Mouse (Mus musculus) forebrain, embryonic 16.5 days (tissue): Measurements from ENCODE around the gene Nkx2-3. TPM values are rescaled to one million over a fixed set of nuclear protein-coding genes. Genes with fewer than 3 reads are reported as not detected.

Experiments
- ATAC-seq: fragments of 200-750 bp; cut with Nextera tagmentation; 2 replicates; pipeline ENCODE4 v1.8.0; 2017; ENCODE audit warnings: mild to moderate bottlenecking, moderate library complexity
- H3K27ac ChIP-seq: fragments of 300-500 bp; sonication (generic); 2 replicates; pipeline ENCODE4 v1.5.1; 2014; ENCODE audit warnings: low read length, control low read depth
- H3K27me3 ChIP-seq: fragments of 300-500 bp; sonication (generic); replicated peaks from 2 replicates; pipeline ENCODE4 v1.6.1; 2014; ENCODE audit warnings: low read length; ENCODE audit not compliant: control insufficient read depth, insufficient read depth
- H3K36me3 ChIP-seq: fragments of 300-500 bp; sonication (generic); 2 replicates; pipeline ENCODE4 v1.6.1; 2014; ENCODE audit not compliant: control insufficient read depth, insufficient read depth
- H3K4me1 ChIP-seq: fragments of 300-500 bp; sonication (generic); replicated peaks from 2 replicates; pipeline ENCODE4 v1.6.1; 2014; ENCODE audit warnings: low read length; ENCODE audit not compliant: control insufficient read depth, insufficient read depth
- H3K4me2 ChIP-seq: fragments of 300-500 bp; sonication (generic); 2 replicates; pipeline ENCODE4 v1.6.1; 2014; ENCODE audit warnings: mild to moderate bottlenecking, low read length, control low read depth
- H3K4me3 ChIP-seq: fragments of 300-500 bp; sonication (generic); replicated peaks from 2 replicates; pipeline ENCODE4 v1.5.1; 2014; ENCODE audit warnings: mild to moderate bottlenecking, low read length, control low read depth
- H3K9ac ChIP-seq: fragments of 300-500 bp; sonication (generic); replicated peaks from 2 replicates; pipeline ENCODE4 v1.6.1; 2014; ENCODE audit warnings: low read depth, low read length, control low read depth
- H3K9me3 ChIP-seq: fragments of 300-500 bp; sonication (generic); 2 replicates; pipeline ENCODE4 v1.6.1; 2016; ENCODE audit warnings: low read length; ENCODE audit not compliant: control insufficient read depth
- WGBS: fragments of 180-500 bp; shearing (Covaris S2); extraction: QIAGEN DNeasy Blood & Tissue Kit; methylation state at CpG from one replicate; pipeline ENCODE4 v1.1.7; 2014; 5-methylcytosine and 5-hydroxymethylcytosine counted together
- polyA plus RNA-seq: library from polyadenylated mRNA; unstranded; fragments of >200 nt; fragmentation: Nextera tagmentation; extraction: Ambion mirVana; gene quantifications from 2 replicates; pipeline ENCODE4 v1.2.1, GENCODE M21; 2015

The Nkx2-3 gene
- polyA plus RNA-seq, 1 experiment from 2014 or later: 2.2 TPM

DNA sequence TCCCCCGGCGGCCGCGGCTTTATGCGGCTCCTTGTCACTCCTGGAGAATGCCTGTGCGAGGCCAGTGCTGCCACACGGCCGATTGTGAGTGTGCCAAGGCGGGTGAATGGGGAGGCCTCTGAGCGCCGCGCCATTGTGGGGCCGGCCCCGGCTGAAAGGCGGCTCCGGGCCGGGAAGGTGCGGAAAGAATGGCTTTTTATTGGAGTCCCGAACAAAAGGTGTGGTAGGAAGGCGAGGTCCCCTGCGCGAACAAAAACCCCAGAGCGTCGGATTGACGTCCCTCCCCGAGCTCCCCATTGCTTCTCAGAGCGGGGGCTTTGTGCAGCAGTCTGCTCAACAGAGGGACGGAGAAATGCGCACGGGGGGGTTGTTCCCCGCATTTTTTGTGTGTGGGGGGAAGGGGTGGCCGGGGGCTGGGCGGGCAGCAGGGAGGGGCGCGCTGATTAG is 4.3 kb downstream of the Nkx2-3 start:
- H3K9me3 ChIP-seq: no peaks in the 10 kb centered on the region
- H3K4me2 ChIP-seq: peak overlapping the region; percentile 66
- WGBS: under 1% methylated on average over 35 of the region's 35 CpGs
- ATAC-seq: peak; percentile 80
- H3K27ac ChIP-seq: peak overlapping the region; percentile 71
- H3K27me3 ChIP-seq: peaks cover 46% of the 10 kb centered on the region
- H3K4me1 ChIP-seq: peaks cover 34% of the 10 kb centered on the region
- H3K4me3 ChIP-seq: peak overlapping the region; percentile 47
- peak overlapping the region; percentile 67 for H3K9ac ChIP-seq
- no peaks in the 10 kb centered on the region for H3K36me3 ChIP-seq

DNA sequence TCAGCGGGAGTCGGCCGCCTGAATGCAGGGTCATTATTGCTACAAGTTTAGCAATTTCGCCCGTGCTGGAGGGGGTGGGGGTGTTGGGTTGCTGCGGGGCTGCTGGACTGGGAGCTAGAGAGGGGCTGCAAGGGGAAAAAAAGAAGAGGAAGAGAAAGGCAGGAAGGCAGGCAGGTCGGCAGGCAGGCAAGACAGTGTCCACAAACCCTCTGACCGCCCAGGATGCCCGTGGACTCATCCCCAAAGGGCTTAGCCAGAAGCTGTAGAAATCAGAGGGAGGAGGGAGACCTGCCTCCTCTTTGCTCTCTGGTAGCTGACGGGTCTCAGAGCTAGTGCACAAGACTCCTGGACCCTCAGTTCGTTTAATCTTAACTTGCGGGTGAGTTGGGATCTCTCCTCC is 4.8 kb downstream of the Nkx2-3 start:
- Histone ChIP-seq H3K27me3 (peaks cover 46% of the 10 kb centered on the region), H3K4me3 (peak overlapping the region; percentile 47), H3K4me2 (peak overlapping the region; percentile 66), H3K4me1 (peaks cover 34% of the 10 kb centered on the region), H3K9ac (peak overlapping the region; percentile 67), H3K27ac (peak overlapping the region; percentile 71), H3K9me3 (no peaks in the 10 kb centered on the region), H3K36me3 (no peaks in the 10 kb centered on the region)
- 1% methylated on average over 12 of the region's 12 CpGs for WGBS
- ATAC-seq: peak; percentile 8; the same call in 1 of the 2 replicates

DNA sequence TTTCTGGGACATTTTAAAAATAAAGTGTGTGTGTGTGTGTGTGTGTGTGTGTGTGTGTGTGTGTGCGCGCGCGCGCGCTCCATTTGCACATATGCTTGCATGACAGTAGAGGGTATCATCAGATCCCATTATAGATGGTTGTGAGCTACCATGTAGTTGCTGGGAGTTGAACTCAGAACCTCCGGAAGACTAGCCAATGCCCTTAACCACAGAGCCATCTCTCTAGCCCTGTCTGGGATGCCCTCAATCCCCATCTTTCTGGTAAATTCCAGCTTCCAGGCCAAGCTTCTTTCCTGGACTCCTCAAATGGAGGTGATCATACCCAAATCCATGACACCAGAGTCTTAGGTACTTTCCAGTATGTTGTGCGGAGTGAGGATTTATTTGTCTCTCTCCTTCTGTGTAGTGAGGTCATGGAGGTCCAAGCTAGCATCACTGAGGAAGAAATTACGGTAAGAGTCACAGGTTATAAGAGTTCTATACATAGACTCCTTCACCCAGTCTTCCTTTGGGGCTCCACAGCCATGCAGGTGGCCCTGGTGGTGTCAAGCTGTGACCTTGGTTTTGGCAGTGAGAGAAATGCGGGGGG is 5.7 kb downstream of the Nkx2-3 start:
- no peak for ATAC-seq
- H3K4me3 ChIP-seq: no peak overlapping the region
- 49% methylated on average over 10 of the region's 10 CpGs for WGBS
- H3K27ac ChIP-seq: no peak overlapping the region
- no peak overlapping the region for H3K9ac ChIP-seq
- H3K36me3 ChIP-seq: no peaks in the 10 kb centered on the region
- no peaks in the 10 kb centered on the region for H3K9me3 ChIP-seq
- no peak overlapping the region for H3K4me2 ChIP-seq
- peaks cover 50% of the 10 kb centered on the region for H3K27me3 ChIP-seq
- H3K4me1 ChIP-seq: peaks cover 27% of the 10 kb centered on the region

DNA sequence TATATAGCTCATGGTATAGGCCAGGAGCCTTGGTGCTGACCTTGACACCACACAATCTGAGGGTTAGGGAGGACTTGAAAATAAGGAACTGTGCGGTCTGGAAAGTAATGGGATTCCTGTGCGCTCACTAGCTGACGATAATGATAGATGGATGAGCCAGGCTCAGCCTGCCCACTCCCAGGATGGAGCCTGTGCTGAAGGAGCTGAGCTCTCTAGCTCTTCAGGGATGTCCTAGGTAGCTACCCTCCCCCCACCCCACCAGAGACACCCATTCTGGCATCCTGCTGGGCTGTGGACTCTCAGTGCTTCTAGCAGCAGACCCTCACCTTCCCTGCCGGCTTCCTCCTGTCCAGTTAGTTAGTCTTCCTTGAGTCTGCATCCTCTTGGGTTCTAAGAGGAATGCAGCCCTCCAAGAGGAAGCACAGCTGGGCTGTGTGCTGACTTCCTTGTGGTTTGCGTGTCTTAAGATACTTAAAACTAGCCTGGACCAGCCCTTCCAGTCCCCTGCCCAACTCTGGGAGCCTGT is 6.4 kb downstream of the Nkx2-3 start:
- WGBS: 27% methylated on average over 5 of the region's 5 CpGs

DNA sequence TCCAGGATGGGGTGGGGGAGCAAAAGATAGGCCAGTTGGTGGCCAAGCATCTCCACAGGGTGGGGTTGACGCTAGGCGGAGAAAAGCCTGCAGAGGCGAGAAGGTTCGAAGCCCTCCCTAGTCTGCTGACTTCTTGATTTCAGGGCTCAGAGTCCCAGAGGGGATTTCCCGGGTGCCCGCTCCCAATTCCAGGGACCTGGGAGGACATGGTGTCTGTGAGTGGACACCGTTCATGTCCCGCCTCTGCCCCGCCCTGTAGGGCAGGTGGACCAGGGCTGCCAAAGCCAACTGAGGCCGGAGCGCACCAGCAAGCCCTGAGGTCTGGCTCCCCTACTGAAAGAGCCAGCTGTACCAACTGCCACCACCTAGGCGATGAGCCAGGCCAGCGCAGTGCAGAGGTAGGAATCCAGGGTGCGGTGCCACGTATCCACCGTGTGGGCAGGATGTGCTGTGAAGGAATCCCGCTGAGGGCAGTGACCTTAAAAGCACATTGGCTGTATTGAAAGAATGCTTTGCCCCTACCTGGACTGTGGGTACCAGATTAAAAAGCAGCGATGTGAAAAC is 7.9 kb downstream of the Nkx2-3 start:
- Histone ChIP-seq H3K4me3 (no peak overlapping the region), H3K9me3 (no peaks in the 10 kb centered on the region), H3K36me3 (no peaks in the 10 kb centered on the region), H3K4me2 (no peak overlapping the region), H3K4me1 (peaks cover 17% of the 10 kb centered on the region), H3K9ac (no peak overlapping the region), H3K27me3 (peaks cover 56% of the 10 kb centered on the region), H3K27ac (no peak overlapping the region)
- ATAC-seq: no peak
- WGBS: 18% methylated on average over 18 of the region's 18 CpGs

More for the DNA sequence above, 6.4 kb downstream of the Nkx2-3 start:
- Histone ChIP-seq H3K4me2 (no peak overlapping the region), H3K9ac (no peak overlapping the region), H3K36me3 (no peaks in the 10 kb centered on the region), H3K4me3 (no peak overlapping the region), H3K9me3 (no peaks in the 10 kb centered on the region), H3K27ac (no peak overlapping the region), H3K27me3 (peaks cover 56% of the 10 kb centered on the region), H3K4me1 (peaks cover 27% of the 10 kb centered on the region)
- no peak for ATAC-seq

DNA sequence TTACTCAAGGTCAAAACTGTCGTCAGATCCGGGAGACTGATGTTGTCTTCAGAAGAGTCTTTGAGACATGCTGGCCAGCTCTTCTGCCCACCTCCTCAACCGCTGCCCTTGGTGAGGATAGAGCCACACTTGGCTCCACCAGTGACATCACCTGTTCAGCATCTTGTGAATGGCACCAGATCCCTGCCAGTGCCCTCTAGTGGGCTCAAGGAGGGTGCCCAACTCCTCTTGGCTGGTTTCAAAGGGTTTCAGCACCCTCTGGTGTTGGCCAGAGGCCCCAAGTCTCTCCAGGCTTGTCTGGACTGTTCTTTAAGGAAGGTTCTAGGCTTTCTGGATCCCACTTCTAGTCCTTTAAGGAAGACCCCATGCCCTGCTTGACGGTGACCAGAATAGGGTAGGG is 11.8 kb downstream of the Nkx2-3 start:
- Histone ChIP-seq H3K36me3 (no peaks in the 10 kb centered on the region), H3K27ac (no peak overlapping the region), H3K4me3 (no peak overlapping the region), H3K9ac (no peak overlapping the region), H3K4me1 (peaks cover 3% of the 10 kb centered on the region), H3K9me3 (no peaks in the 10 kb centered on the region), H3K27me3 (peaks cover 40% of the 10 kb centered on the region), H3K4me2 (no peak overlapping the region)
- 0 out of 2 replicates have a peak, but pooled peaks have one; percentile 20 for ATAC-seq
- WGBS: 41% methylated on average over 4 of the region's 4 CpGs

DNA sequence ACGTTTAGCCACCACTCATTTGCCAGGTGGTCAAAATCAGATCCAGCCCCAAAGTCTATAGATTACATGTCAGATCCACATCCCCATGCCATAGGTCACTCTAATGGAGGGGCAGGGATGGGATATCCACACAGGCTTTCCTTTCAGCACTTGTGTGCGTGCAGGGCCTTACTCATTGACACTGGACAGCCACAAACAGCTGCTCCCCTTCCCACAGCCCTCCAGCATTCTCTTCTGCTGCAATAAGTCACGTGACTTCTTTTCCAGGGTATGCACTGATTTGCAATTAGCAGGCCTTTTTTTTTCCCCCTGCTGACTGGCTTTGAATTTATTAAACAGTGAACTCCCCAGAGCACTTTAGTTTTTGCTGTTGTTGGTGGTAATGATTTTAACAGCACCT is 14.0 kb downstream of the Nkx2-3 start:
- 20% methylated on average over 3 of the region's 3 CpGs for WGBS
- H3K27ac ChIP-seq: no peak overlapping the region
- H3K4me2 ChIP-seq: no peak overlapping the region
- H3K36me3 ChIP-seq: no peaks in the 10 kb centered on the region
- H3K9me3 ChIP-seq: no peaks in the 10 kb centered on the region
- H3K4me1 ChIP-seq: peaks cover 3% of the 10 kb centered on the region
- H3K4me3 ChIP-seq: no peak overlapping the region
- peak; percentile 63 for ATAC-seq
- no peak overlapping the region for H3K9ac ChIP-seq
- peaks cover 18% of the 10 kb centered on the region for H3K27me3 ChIP-seq

DNA sequence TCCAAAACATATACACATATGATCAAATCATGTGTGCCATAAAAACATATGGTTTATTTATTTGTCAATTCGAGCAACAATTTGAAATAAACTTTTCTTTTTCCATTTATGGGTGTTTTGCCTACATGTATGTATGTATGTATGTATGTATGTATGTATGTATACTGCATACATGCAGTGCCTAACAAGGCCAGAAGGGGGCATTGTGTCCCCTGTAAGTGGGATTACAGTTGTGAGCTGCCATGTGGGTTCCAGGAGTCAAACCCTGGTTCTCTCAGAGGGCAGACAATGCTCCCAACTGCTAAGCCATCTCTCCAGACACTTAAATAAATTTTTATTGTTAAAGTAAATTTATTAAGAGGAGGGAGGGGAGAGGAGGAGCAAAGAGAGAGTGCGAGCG is 15.2 kb downstream of the Nkx2-3 start:
- Histone ChIP-seq H3K4me1 (peaks cover 3% of the 10 kb centered on the region), H3K36me3 (no peaks in the 10 kb centered on the region), H3K4me3 (no peak overlapping the region), H3K9ac (no peak overlapping the region), H3K27ac (no peak overlapping the region), H3K27me3 (peaks cover 10% of the 10 kb centered on the region), H3K4me2 (no peak overlapping the region), H3K9me3 (no peaks in the 10 kb centered on the region)
- no peak for ATAC-seq
- 93% methylated on average over 3 of the region's 3 CpGs for WGBS

DNA sequence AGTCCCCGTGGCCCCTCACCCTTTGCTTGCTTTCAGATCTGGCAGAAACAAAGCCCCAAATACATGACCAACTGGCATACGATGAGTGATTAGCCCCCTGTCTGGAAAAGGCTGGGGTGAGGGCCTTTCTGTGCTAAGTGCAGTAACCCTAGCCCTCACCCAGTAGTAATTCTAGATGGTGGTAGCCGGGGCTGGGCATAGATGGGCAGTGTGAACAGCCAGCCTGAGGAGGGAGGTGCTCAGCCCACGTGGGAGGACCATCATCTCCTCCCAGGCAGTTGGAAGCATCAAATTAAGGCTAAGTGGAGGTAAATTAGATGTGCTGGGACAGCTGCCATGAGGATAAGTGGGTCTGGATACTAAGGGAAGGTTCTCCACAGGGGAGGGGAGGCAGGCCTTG is 17.0 kb downstream of the Nkx2-3 start:
- Histone ChIP-seq H3K4me3 (no peak overlapping the region), H3K4me1 (peaks cover 3% of the 10 kb centered on the region), H3K4me2 (no peak overlapping the region), H3K36me3 (no peaks in the 10 kb centered on the region), H3K9me3 (no peaks in the 10 kb centered on the region), H3K27ac (no peak overlapping the region), H3K27me3 (no peaks in the 10 kb centered on the region), H3K9ac (no peak overlapping the region)
- WGBS: 45% methylated on average over 4 of the region's 4 CpGs
- no peak for ATAC-seq
